Mouse (Mus musculus) neural tube, embryonic 14.5 days (tissue): ENCODE results near the gene Rabepk. TPM values are rescaled to one million over a fixed set of nuclear protein-coding genes. Genes with fewer than 3 reads are reported as not detected.
"Not testable (repeated sequence)": the region's sequence is repeated elsewhere in the genome, so short reads cannot be mapped to it uniquely, and the experiment has no call there.

Source experiments
- ATAC-seq: fragments of 200-750 bp; cut with Nextera tagmentation; 2 replicates; pipeline ENCODE4 v1.8.0; 2017; ENCODE audit warnings: low read depth, mild to moderate bottlenecking, moderate TSS enrichment, moderate library complexity
- H3K27ac ChIP-seq: fragments of 300-500 bp; sonication (generic); 2 replicates; pipeline ENCODE4 v1.5.1; 2014; ENCODE audit warnings: low read depth, mild to moderate bottlenecking, control low read depth, low read length, moderate library complexity, mixed read lengths
- H3K27me3 ChIP-seq: fragments of 300-500 bp; sonication (generic); 2 replicates; pipeline ENCODE4 v1.6.1; 2014; ENCODE audit warnings: low read length; ENCODE audit not compliant: control insufficient read depth, insufficient read depth
- H3K36me3 ChIP-seq: fragments of 300-500 bp; sonication (generic); 2 replicates; pipeline ENCODE4 v1.6.1; 2014; ENCODE audit warnings: low read length, mixed read lengths; ENCODE audit not compliant: control insufficient read depth, insufficient read depth
- H3K4me1 ChIP-seq: fragments of 300-500 bp; sonication (generic); 2 replicates; pipeline ENCODE4 v1.6.1; 2014; ENCODE audit warnings: low read length; ENCODE audit not compliant: control insufficient read depth, insufficient read depth
- H3K4me2 ChIP-seq: fragments of 300-500 bp; sonication (generic); 2 replicates; pipeline ENCODE4 v1.6.1; 2014; ENCODE audit warnings: mild to moderate bottlenecking, low read depth, low read length, control low read depth
- H3K4me3 ChIP-seq: fragments of 300-500 bp; sonication (generic); 2 replicates; pipeline ENCODE4 v1.5.1; 2014; ENCODE audit warnings: low read depth, low read length, control low read depth, mixed read lengths
- H3K9ac ChIP-seq: fragments of 300-500 bp; sonication (generic); replicated peaks from 2 replicates; pipeline ENCODE4 v1.6.1; 2014; ENCODE audit warnings: low read depth, mild to moderate bottlenecking, control low read depth, low read length, mixed read lengths
- H3K9me3 ChIP-seq: fragments of 300-500 bp; sonication (generic); 2 replicates; pipeline ENCODE4 v1.6.1; 2016; ENCODE audit warnings: low read length; ENCODE audit not compliant: control insufficient read depth
- WGBS: fragments of 180-500 bp; shearing (Covaris S2); extraction: QIAGEN DNeasy Blood & Tissue Kit; methylation state at CpG from one replicate; pipeline ENCODE4 v1.1.7; 2014; 5-methylcytosine and 5-hydroxymethylcytosine counted together
- polyA plus RNA-seq: library from polyadenylated mRNA; unstranded; fragments of >200 nt; fragmentation: Nextera tagmentation; extraction: Ambion mirVana; gene quantifications from 2 replicates; pipeline ENCODE4 v1.2.1, GENCODE M21; 2014

The Rabepk gene
- polyA plus RNA-seq, 1 experiment from 2014 or later = 29.1 TPM

DNA sequence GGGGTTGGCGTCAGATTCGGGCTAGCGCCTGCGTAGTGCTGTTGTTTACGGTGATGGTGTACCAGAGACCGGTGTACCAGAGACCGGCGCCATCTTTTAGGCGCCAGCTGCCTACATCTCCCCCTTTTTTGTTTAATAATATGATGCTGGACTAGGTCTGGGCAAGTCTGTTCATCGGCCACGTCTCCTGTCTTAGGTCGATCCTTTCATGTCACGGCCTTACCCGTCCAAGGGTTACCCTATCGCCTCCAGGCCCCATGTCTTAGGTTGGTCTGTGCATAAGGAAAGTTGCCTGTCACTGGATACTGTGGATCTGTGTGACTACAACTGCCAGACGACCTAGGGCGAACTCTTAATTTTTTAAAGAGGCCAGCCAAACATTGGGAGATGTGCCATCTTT, 30.4 kb upstream of the Rabepk start:
- not testable (repeated sequence) for H3K36me3 ChIP-seq, H3K4me3 ChIP-seq, H3K4me1 ChIP-seq, H3K27ac ChIP-seq, H3K9me3 ChIP-seq, ATAC-seq, H3K4me2 ChIP-seq, H3K9ac ChIP-seq, H3K27me3 ChIP-seq
- WGBS = 94% methylated on average over 17 of the region's 17 CpGs

GRCm38 (mm10) chr2:34828026-34828425, 28.3 kb upstream of the Rabepk start:
- H3K9me3 ChIP-seq = 0 out of 2 replicates have a peak, but pooled peaks cover 2% of the 10 kb centered on the region
- no peaks in the 10 kb centered on the region for H3K36me3 ChIP-seq
- no peak for ATAC-seq
- no peak overlapping the region for H3K9ac ChIP-seq
- H3K27me3 ChIP-seq = no peaks in the 10 kb centered on the region
- no peak overlapping the region for H3K4me3 ChIP-seq
- WGBS = 94% methylated on average over 1 of the region's 1 CpGs
- no peak overlapping the region for H3K4me2 ChIP-seq
- H3K27ac ChIP-seq = no peak overlapping the region
- H3K4me1 ChIP-seq = peaks cover 9% of the 10 kb centered on the region

DNA sequence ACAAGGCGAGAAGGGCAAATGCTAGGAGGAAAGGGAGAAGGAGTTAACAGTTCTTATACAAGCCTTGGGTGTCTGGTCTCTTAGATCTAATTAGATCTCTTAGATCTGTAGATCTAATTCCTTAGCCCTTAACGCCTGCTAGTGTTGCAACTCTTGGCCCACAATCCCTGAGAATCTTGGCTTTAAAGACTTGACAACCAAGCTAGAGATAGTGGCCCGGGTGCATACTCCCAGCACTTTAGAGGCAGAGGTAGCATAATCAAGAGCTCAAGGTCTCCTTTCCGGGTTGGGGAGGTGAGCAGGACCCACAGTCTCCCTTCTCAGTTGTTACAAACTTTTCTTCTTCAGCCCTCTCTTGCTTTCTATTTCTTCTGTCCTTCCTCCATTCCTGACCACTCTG, 27.9 kb upstream of the Rabepk start:
- Histone ChIP-seq H3K27me3 (no peaks in the 10 kb centered on the region), H3K9ac (no peak overlapping the region), H3K27ac (no peak overlapping the region), H3K4me2 (no peak overlapping the region), H3K4me1 (peaks cover 9% of the 10 kb centered on the region), H3K9me3 (0 out of 2 replicates have a peak, but pooled peaks cover 2% of the 10 kb centered on the region), H3K36me3 (no peaks in the 10 kb centered on the region; the same call in 1 of the 2 replicates), H3K4me3 (no peak overlapping the region)
- WGBS = 92% methylated on average over 4 of the region's 4 CpGs
- ATAC-seq = no peak

- 39% methylated on average over 20 of the region's 21 CpGs for WGBS
- no peaks in the 10 kb centered on the region for H3K27me3 ChIP-seq
- H3K4me1 ChIP-seq = peaks cover 9% of the 10 kb centered on the region
- peak overlapping the region; percentile 91 for H3K9ac ChIP-seq
- no peaks in the 10 kb centered on the region; the same call in 1 of the 2 replicates for H3K36me3 ChIP-seq
- H3K4me3 ChIP-seq = peak overlapping the region; percentile 100
- ATAC-seq = peak; percentile 21; the same call in 1 of the 2 replicates
- H3K27ac ChIP-seq = peak overlapping the region; percentile 76
- H3K4me2 ChIP-seq = peak overlapping the region; percentile 86
- H3K9me3 ChIP-seq = 0 out of 2 replicates have a peak, but pooled peaks cover 2% of the 10 kb centered on the region
These were observed 26.9 kb upstream of the Rabepk start for GRCm38 (mm10) chr2:34826460-34827231.

DNA sequence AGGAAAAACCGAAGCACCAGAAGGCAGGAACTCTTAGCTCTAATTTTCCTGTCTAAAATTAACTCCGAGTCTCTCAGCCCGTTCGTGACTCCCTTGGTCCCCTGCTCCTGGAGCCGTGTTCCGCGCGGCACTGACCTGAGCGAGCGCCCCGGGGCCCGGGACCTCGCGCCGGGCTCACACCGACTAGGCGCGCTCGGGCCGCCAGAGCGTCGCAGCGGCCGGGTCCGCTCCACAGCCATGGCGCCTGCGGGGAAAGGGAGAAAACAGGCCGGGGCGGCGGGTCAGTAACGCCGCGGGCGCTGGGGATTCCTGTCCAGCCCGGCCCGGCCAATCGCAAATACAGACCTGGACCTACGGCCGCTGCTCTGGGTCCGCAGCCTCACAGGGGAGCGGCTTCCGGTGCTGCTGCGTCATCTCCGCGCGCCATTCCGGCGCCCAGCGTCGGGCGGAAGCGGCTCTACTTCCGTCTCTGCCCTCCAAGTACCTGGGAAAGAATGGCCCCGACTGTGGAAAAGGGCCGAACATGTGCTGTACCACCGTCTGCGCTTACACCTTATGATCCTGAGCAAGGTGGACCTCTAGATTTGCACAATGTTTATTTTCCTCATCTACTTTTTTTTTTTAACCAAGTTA, 26.2 kb upstream of the Rabepk start, which contains the start of gene Fbxw2:
Fbxw2 (minus strand) TSS at position 485 of the 633 bp plus-strand sequence.
- ATAC-seq = peak; percentile 98

GRCm38 (mm10) chr2:34818492-34818891, 18.8 kb upstream of the Rabepk start:
- Histone ChIP-seq H3K9ac (no peak overlapping the region), H3K4me2 (no peak overlapping the region), H3K9me3 (no peaks in the 10 kb centered on the region), H3K36me3 (peaks cover 9% of the 10 kb centered on the region), H3K27ac (no peak overlapping the region), H3K4me1 (no peaks in the 10 kb centered on the region), H3K27me3 (no peaks in the 10 kb centered on the region), H3K4me3 (no peak overlapping the region)
- no peak for ATAC-seq
- WGBS = 87% methylated on average over 2 of the region's 2 CpGs

More for the DNA sequence above, 26.2 kb upstream of the Rabepk start, which contains the start of gene Fbxw2:
- no peaks in the 10 kb centered on the region; the same call in 1 of the 2 replicates for H3K36me3 ChIP-seq
- 0 out of 2 replicates have a peak, but pooled peaks cover 2% of the 10 kb centered on the region for H3K9me3 ChIP-seq
- H3K27ac ChIP-seq = peak within 1 kb of the TSS; percentile 76
- H3K4me3 ChIP-seq = peak within 1 kb of the TSS; percentile 100
- H3K27me3 ChIP-seq = no peaks in the 10 kb centered on the region
- peaks cover 9% of the 10 kb centered on the region for H3K4me1 ChIP-seq
- peak within 1 kb of the TSS; percentile 91 for H3K9ac ChIP-seq
- WGBS = under 1% methylated on average over 51 of the region's 57 CpGs
- H3K4me2 ChIP-seq = peak within 1 kb of the TSS; percentile 86

DNA sequence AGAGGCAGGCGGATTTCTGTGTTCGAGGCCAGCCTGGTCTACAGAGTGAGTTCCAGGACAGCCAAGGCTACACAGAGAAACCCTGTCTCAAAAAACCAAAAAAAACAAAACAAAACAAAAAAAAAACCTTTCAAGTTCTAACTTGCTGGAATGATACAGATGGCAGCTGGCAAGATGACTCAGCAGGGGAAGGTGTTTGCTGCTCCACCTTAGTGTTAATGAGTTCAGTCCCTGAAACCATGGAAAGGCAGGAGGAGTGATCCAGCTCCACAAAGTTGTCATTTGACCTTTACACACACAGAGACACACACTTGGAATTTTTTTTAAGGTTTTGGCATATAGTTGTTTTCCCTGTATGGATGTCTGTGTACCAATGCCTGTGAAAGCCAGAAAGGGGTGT, 16.2 kb upstream of the Rabepk start:
- H3K27me3 ChIP-seq, H3K9me3 ChIP-seq, ATAC-seq, H3K4me3 ChIP-seq, H3K9ac ChIP-seq, H3K27ac ChIP-seq, H3K4me1 ChIP-seq, H3K4me2 ChIP-seq: not testable (repeated sequence)
- 97% methylated on average over 2 of the region's 2 CpGs for WGBS
- H3K36me3 ChIP-seq = peaks cover 20% of the 10 kb centered on the region

- no peak overlapping the region for H3K9ac ChIP-seq
- no peak overlapping the region for H3K4me3 ChIP-seq
- 87% methylated on average over 7 of the region's 7 CpGs for WGBS
- no peak overlapping the region for H3K27ac ChIP-seq
- H3K9me3 ChIP-seq = no peaks in the 10 kb centered on the region
- H3K4me1 ChIP-seq = no peaks in the 10 kb centered on the region
- no peaks in the 10 kb centered on the region for H3K27me3 ChIP-seq
- H3K4me2 ChIP-seq = no peak overlapping the region
- no peak for ATAC-seq
- peaks cover 23% of the 10 kb centered on the region for H3K36me3 ChIP-seq
These were observed 13.0 kb upstream of the Rabepk start for GRCm38 (mm10) chr2:34812706-34813105.

GRCm38 (mm10) chr2:34810775-34811174, 11.1 kb upstream of the Rabepk start:
- H3K9me3 ChIP-seq = no peaks in the 10 kb centered on the region
- H3K27me3 ChIP-seq = no peaks in the 10 kb centered on the region
- no peak overlapping the region for H3K27ac ChIP-seq
- H3K4me1 ChIP-seq = no peaks in the 10 kb centered on the region
- no peak for ATAC-seq
- H3K4me2 ChIP-seq = no peak overlapping the region
- peaks cover 19% of the 10 kb centered on the region for H3K36me3 ChIP-seq
- no peak overlapping the region for H3K4me3 ChIP-seq
- no peak overlapping the region for H3K9ac ChIP-seq
- WGBS = 94% methylated on average over 3 of the region's 3 CpGs
